ENCODE assay signal across 29 mouse cellular contexts in genomic region chr1:128003712-128004370, GRCm38 (mm10).
DNase-seq lines count a peak whose midpoint lies in the region; ATAC-seq lines count a peak whose summit lies in the region.
"Had no signal": no experiment of that assay in that cellular context is flagged by ENCODE, and none has a peak within 500 bp of the region (broad histone marks: within the 10 kb centered on the region; RNA-seq: fewer than 3 reads in every experiment).

No protein-coding gene starts in this region.

- no peaks in the 10 kb centered on the region for H3K27me3 ChIP-seq in embryonic facial prominence, embryonic 14.5 days (replicated peaks; ENCODE audit: control insufficient read depth, insufficient read depth, low read length)
- no peaks in the 10 kb centered on the region for H3K27me3 ChIP-seq in embryonic facial prominence, embryonic 10.5 days (replicated peaks; ENCODE audit: low read depth, poor library complexity, severe bottlenecking)
- H3K27me3 ChIP-seq in hindbrain, embryonic 14.5 days (ENCODE audit: control insufficient read depth, insufficient read depth, low read length): no peaks in the 10 kb centered on the region
- H3K27me3 ChIP-seq in hindbrain, embryonic 11.5 days (ENCODE audit: control insufficient read depth, insufficient read depth, low read length): no peaks in the 10 kb centered on the region
- H3K27me3 ChIP-seq in midbrain, embryonic 14.5 days (ENCODE audit: control insufficient read depth, insufficient read depth, low read length): no peaks in the 10 kb centered on the region
- H3K27me3 ChIP-seq in midbrain, embryonic 11.5 days (ENCODE audit: control insufficient read depth, insufficient read depth, low read length): no peaks in the 10 kb centered on the region
- H3K27me3 ChIP-seq: embryonic facial prominence, embryonic 12.5 days; heart, embryonic 13.5 days; hindbrain, embryonic 13.5 days; limb, embryonic 13.5 days; liver, embryonic 12.5 days; megakaryocyte, embryonic 14.5 days; neural tube, embryonic 12.5 days had no signal

- 78% methylated on average over 4 of the region's 4 CpGs for WGBS in embryonic facial prominence, embryonic 14.5 days
- 93% methylated on average over 4 of the region's 4 CpGs for WGBS in embryonic facial prominence, embryonic 10.5 days
- 82% methylated on average over 4 of the region's 4 CpGs for WGBS in hindbrain, embryonic 14.5 days
- WGBS in hindbrain, embryonic 11.5 days: 92% methylated on average over 4 of the region's 4 CpGs
- 83% methylated on average over 4 of the region's 4 CpGs for WGBS in midbrain, embryonic 14.5 days
- 94% methylated on average over 4 of the region's 4 CpGs for WGBS in midbrain, embryonic 11.5 days

- H3K4me2 ChIP-seq in embryonic facial prominence, embryonic 14.5 days (ENCODE audit: low read depth, low read length): no peak overlapping the region
- H3K4me2 ChIP-seq in hindbrain, embryonic 14.5 days (replicated peaks): no peak overlapping the region
- H3K4me2 ChIP-seq in hindbrain, embryonic 11.5 days (replicated peaks; ENCODE audit: low read depth, low read length): no peak overlapping the region
- H3K4me2 ChIP-seq in midbrain, embryonic 14.5 days (ENCODE audit: low read length): no peak overlapping the region
- H3K4me2 ChIP-seq in midbrain, embryonic 11.5 days: no peak overlapping the region
- H3K4me2 ChIP-seq: embryonic facial prominence, embryonic 12.5 days; heart, embryonic 13.5 days; hindbrain, embryonic 13.5 days; limb, embryonic 13.5 days; liver, embryonic 12.5 days; neural tube, embryonic 12.5 days had no signal

- no peak overlapping the region for H3K4me3 ChIP-seq in embryonic facial prominence, embryonic 14.5 days (ENCODE audit: low read depth, low read length)
- no peak overlapping the region for H3K4me3 ChIP-seq in embryonic facial prominence, embryonic 10.5 days
- H3K4me3 ChIP-seq in hindbrain, embryonic 14.5 days (replicated peaks; ENCODE audit: low read length): no peak overlapping the region
- H3K4me3 ChIP-seq in hindbrain, embryonic 11.5 days (ENCODE audit: low read depth, low read length): no peak overlapping the region
- no peak overlapping the region for H3K4me3 ChIP-seq in midbrain, embryonic 14.5 days (replicated peaks; ENCODE audit: low read depth, low read length)
- no peak overlapping the region for H3K4me3 ChIP-seq in midbrain, embryonic 11.5 days (ENCODE audit: low read depth, low read length)
- H3K4me3 ChIP-seq: embryonic facial prominence, embryonic 12.5 days; heart, embryonic 13.5 days; hindbrain, embryonic 13.5 days; limb, embryonic 13.5 days; liver, embryonic 12.5 days; megakaryocyte, embryonic 14.5 days; neural tube, embryonic 12.5 days had no signal

- no peaks in the 10 kb centered on the region for H3K4me1 ChIP-seq in embryonic facial prominence, embryonic 14.5 days (ENCODE audit: control insufficient read depth, insufficient read depth, low read length)
- H3K4me1 ChIP-seq in embryonic facial prominence, embryonic 10.5 days: no peaks in the 10 kb centered on the region
- no peaks in the 10 kb centered on the region for H3K4me1 ChIP-seq in hindbrain, embryonic 14.5 days (replicated peaks; ENCODE audit: control insufficient read depth, insufficient read depth, low read length)
- H3K4me1 ChIP-seq in hindbrain, embryonic 11.5 days (replicated peaks; ENCODE audit: control insufficient read depth, insufficient read depth, low read length): no peaks in the 10 kb centered on the region
- peaks cover 3% of the 10 kb centered on the region; the same call in 1 of the 2 replicates for H3K4me1 ChIP-seq in midbrain, embryonic 14.5 days (ENCODE audit: control insufficient read depth, insufficient read depth, low read length)
- H3K4me1 ChIP-seq in midbrain, embryonic 11.5 days (ENCODE audit: control insufficient read depth, insufficient read depth, low read length): no peaks in the 10 kb centered on the region
- H3K4me1 ChIP-seq: embryonic facial prominence, embryonic 12.5 days; heart, embryonic 13.5 days; hindbrain, embryonic 13.5 days; limb, embryonic 13.5 days; neural tube, embryonic 12.5 days had no signal

- no peaks in the 10 kb centered on the region for H3K9me3 ChIP-seq in embryonic facial prominence, embryonic 14.5 days (ENCODE audit: control insufficient read depth, low read length)
- no peaks in the 10 kb centered on the region for H3K9me3 ChIP-seq in embryonic facial prominence, embryonic 10.5 days
- H3K9me3 ChIP-seq in hindbrain, embryonic 14.5 days (ENCODE audit: control insufficient read depth, low read length): no peaks in the 10 kb centered on the region
- no peaks in the 10 kb centered on the region for H3K9me3 ChIP-seq in hindbrain, embryonic 11.5 days (ENCODE audit: control insufficient read depth, low read length)
- no peaks in the 10 kb centered on the region for H3K9me3 ChIP-seq in midbrain, embryonic 14.5 days (ENCODE audit: control insufficient read depth, low read length)
- H3K9me3 ChIP-seq in midbrain, embryonic 11.5 days (ENCODE audit: control insufficient read depth, low read length): no peaks in the 10 kb centered on the region
- H3K9me3 ChIP-seq: embryonic facial prominence, embryonic 12.5 days; heart, embryonic 13.5 days; hindbrain, embryonic 13.5 days; limb, embryonic 13.5 days; liver, embryonic 12.5 days; megakaryocyte, embryonic 14.5 days; neural tube, embryonic 12.5 days had no signal

- ATAC-seq in embryonic facial prominence, embryonic 14.5 days (ENCODE audit: low read depth): no peak
- no peak for ATAC-seq in hindbrain, embryonic 14.5 days (ENCODE audit: low FRiP score)
- no peak for ATAC-seq in hindbrain, embryonic 11.5 days (ENCODE audit: low FRiP score)
- no peak for ATAC-seq in midbrain, embryonic 14.5 days (ENCODE audit: low FRiP score, low TSS enrichment)
- ATAC-seq in midbrain, embryonic 11.5 days (ENCODE audit: low FRiP score): no peak
- no peak for ATAC-seq in monocyte, adult 5-6 weeks (replicated peaks; ENCODE audit: insufficient number of reproducible peaks, low FRiP score, low TSS enrichment, poor library complexity, severe bottlenecking)
- ATAC-seq: activated CD4-positive, CD25-positive, alpha-beta regulatory T cell, adult 4 months; liver, embryonic 12.5 days had no signal

- DNase-seq in embryonic facial prominence, embryonic 14.5 days (ENCODE audit: low spot score): peak; percentile 38
- no peak for DNase-seq in embryonic facial prominence, embryonic 10.5 days (ENCODE audit: low spot score)
- DNase-seq in hindbrain, embryonic 14.5 days (ENCODE audit: low spot score): peak; percentile 52
- DNase-seq in hindbrain, embryonic 11.5 days (ENCODE audit: low spot score): no peak
- DNase-seq in midbrain, embryonic 14.5 days: peak; percentile 59
- DNase-seq in midbrain, embryonic 11.5 days (ENCODE audit: low spot score, missing footprints): no peak
- peak; percentile 53 for DNase-seq in telencephalon, adult 2 months (ENCODE audit: low read depth, low spot score)
- DNase-seq: adrenal gland, postnatal 14 days; cerebellum, adult 18-20 months; cerebellum, postnatal 14 days; gastrocnemius, postnatal 14 days; heart, postnatal 14 days; kidney, adult 2 months; layer of hippocampus, postnatal 36 days; lung, adult 18-20 months; lung, postnatal 14 days; retina, postnatal 1 day; right cerebral cortex, postnatal 25 days; thymus, postnatal 14 days had no signal

- H3K36me3 ChIP-seq in embryonic facial prominence, embryonic 14.5 days (ENCODE audit: control insufficient read depth, insufficient read depth, low read length): no peaks in the 10 kb centered on the region
- peaks cover 10% of the 10 kb centered on the region for H3K36me3 ChIP-seq in embryonic facial prominence, embryonic 10.5 days (replicated peaks)
- no peaks in the 10 kb centered on the region for H3K36me3 ChIP-seq in hindbrain, embryonic 14.5 days (replicated peaks; ENCODE audit: control insufficient read depth, insufficient read depth)
- H3K36me3 ChIP-seq in hindbrain, embryonic 11.5 days (ENCODE audit: control insufficient read depth, insufficient read depth, low read length): no peaks in the 10 kb centered on the region
- no peaks in the 10 kb centered on the region for H3K36me3 ChIP-seq in midbrain, embryonic 14.5 days (ENCODE audit: control insufficient read depth, insufficient read depth, low read length)
- no peaks in the 10 kb centered on the region for H3K36me3 ChIP-seq in midbrain, embryonic 11.5 days (ENCODE audit: control insufficient read depth, insufficient read depth, low read length)
- H3K36me3 ChIP-seq: embryonic facial prominence, embryonic 12.5 days; heart, embryonic 13.5 days; hindbrain, embryonic 13.5 days; limb, embryonic 13.5 days; liver, embryonic 12.5 days had no signal

- no peak overlapping the region for H3K27ac ChIP-seq in embryonic facial prominence, embryonic 14.5 days (replicated peaks; ENCODE audit: low read depth, low read length)
- no peak overlapping the region for H3K27ac ChIP-seq in embryonic facial prominence, embryonic 10.5 days (replicated peaks)
- no peak overlapping the region for H3K27ac ChIP-seq in hindbrain, embryonic 14.5 days
- no peak overlapping the region for H3K27ac ChIP-seq in hindbrain, embryonic 11.5 days (ENCODE audit: low read depth, low read length)
- H3K27ac ChIP-seq in midbrain, embryonic 14.5 days (replicated peaks; ENCODE audit: low read depth, low read length): no peak overlapping the region
- no peak overlapping the region for H3K27ac ChIP-seq in midbrain, embryonic 11.5 days (ENCODE audit: low read depth, low read length)
- H3K27ac ChIP-seq: embryonic facial prominence, embryonic 12.5 days; heart, embryonic 13.5 days; hindbrain, embryonic 13.5 days; kidney, postnatal 0 days; limb, embryonic 13.5 days; liver, embryonic 12.5 days; neural tube, embryonic 12.5 days had no signal

- H3K9ac ChIP-seq in embryonic facial prominence, embryonic 14.5 days (ENCODE audit: low read depth, low read length): no peak overlapping the region
- no peak overlapping the region for H3K9ac ChIP-seq in hindbrain, embryonic 14.5 days
- no peak overlapping the region for H3K9ac ChIP-seq in hindbrain, embryonic 11.5 days (ENCODE audit: low read depth, low read length)
- no peak overlapping the region for H3K9ac ChIP-seq in midbrain, embryonic 14.5 days (replicated peaks; ENCODE audit: low read length)
- no peak overlapping the region for H3K9ac ChIP-seq in midbrain, embryonic 11.5 days (ENCODE audit: low read length)
- H3K9ac ChIP-seq: embryonic facial prominence, embryonic 12.5 days; heart, embryonic 13.5 days; hindbrain, embryonic 13.5 days; limb, embryonic 13.5 days; liver, embryonic 12.5 days; neural tube, embryonic 12.5 days had no signal

Comparison
In these comparisons a context has a peak if more than half of its experiments do, and no peak if none do; other contexts are left out.
1. DNase-seq: peak in embryonic facial prominence, embryonic 14.5 days (single experiment), hindbrain, embryonic 14.5 days (single experiment), midbrain, embryonic 14.5 days (single experiment) and telencephalon, adult 2 months (single experiment); none in embryonic facial prominence, embryonic 10.5 days (single experiment), hindbrain, embryonic 11.5 days (single experiment) and midbrain, embryonic 11.5 days (single experiment).